Mouse (Mus musculus) cerebellum, adult 2 months (tissue): ENCODE measurements around the gene Mkrn3.

Source experiments
- CTCF ChIP-seq: fragments of 200-500 bp; IDR thresholded peaks from 2 replicates; pipeline ENCODE4 v1.5.1; 2011; ENCODE audit warnings: low read depth, mild to moderate bottlenecking, control low read depth, low read length, moderate library complexity, borderline replicate concordance; ENCODE audit not compliant: insufficient read depth
- POLR2A ChIP-seq: fragments of 200-500 bp; IDR thresholded peaks from 2 replicates; pipeline ENCODE4 v1.6.1; 2011; ENCODE audit warnings: low read length, control low read depth, borderline replicate concordance; ENCODE audit not compliant: insufficient read depth

GRCm38 (mm10) chr7:62406573-62407050, 13.3 kb downstream of the Mkrn3 start:
- TF ChIP-seq POLR2A (no peak), CTCF (no peak)
